Mouse (Mus musculus) heart, postnatal 0 days (tissue): ENCODE results near the gene Ndufv3.

Source experiments
- CTCF ChIP-seq: IDR thresholded peaks from 2 replicates; pipeline ENCODE4 v1.5.1; 2016; ENCODE audit warnings: antibody characterized with exemption, control low read depth, low read depth
- EP300 ChIP-seq: IDR thresholded peaks from 2 replicates; pipeline ENCODE4 v1.6.1; 2016; ENCODE audit warnings: antibody characterized with exemption, low read depth

DNA sequence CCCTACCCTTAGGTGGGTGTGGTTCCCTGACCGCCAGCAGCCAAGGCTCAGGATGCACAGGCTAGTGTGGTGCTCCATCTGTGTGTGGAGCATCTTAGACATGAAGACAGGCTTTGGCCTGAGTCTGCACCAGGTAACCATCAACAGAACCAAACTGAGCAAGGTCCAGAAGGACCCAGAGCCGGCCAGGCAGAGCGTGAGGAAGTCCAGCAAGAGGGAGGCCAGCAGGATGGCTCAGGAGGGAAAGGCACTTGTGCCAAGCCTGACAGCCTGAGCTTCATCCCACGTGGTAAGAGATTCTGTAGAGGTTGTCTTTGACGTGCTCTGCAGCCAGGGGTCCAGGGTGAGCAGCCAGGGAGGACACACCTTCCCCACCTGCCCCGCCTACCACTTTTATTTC, 22.2 kb upstream of the Ndufv3 start:
- no peak for TF ChIP-seq CTCF
- TF ChIP-seq EP300, result no peak
